Mouse (Mus musculus) lung, adult 2 months (tissue): ENCODE data around the gene Wdr11. TPM values are rescaled to one million over a fixed set of nuclear protein-coding genes. Genes with fewer than 3 reads are reported as not detected.
A peak's percentile ranks its signal among the peaks of the same experiment; 100 is the strongest.

Experiments
- DNase-seq: peaks from one replicate; pipeline ENCODE4 v3.0.0; 2022
- H3K4me1 ChIP-seq: fragments of 200-500 bp; 2 replicates; pipeline ENCODE4 v1.6.1; 2011; ENCODE audit warnings: low read length; ENCODE audit not compliant: control insufficient read depth, insufficient read depth
- H3K4me3 ChIP-seq: fragments of 200-500 bp; replicated peaks from 2 replicates; pipeline ENCODE3; 2011; ENCODE audit warnings: low read depth, mild to moderate bottlenecking, control low read depth, low read length; ENCODE audit errors: extremely low read depth
- CTCF ChIP-seq: fragments of 200-500 bp; IDR thresholded peaks from 2 replicates; pipeline ENCODE4 v1.5.1; 2011; ENCODE audit warnings: mild to moderate bottlenecking, low read length, control low read depth; ENCODE audit not compliant: insufficient read depth
- POLR2A ChIP-seq: fragments of 200-500 bp; IDR thresholded peaks from 2 replicates; pipeline ENCODE4 v1.6.1; 2011; ENCODE audit warnings: low read depth, mild to moderate bottlenecking, control low read depth, low read length, borderline replicate concordance; ENCODE audit errors: extremely low read depth
- WGBS: fragments of 180-500 bp; shearing (Covaris S2); methylation state at CpG from one replicate; pipeline ENCODE4 v1.1.7; 2018; 5-methylcytosine and 5-hydroxymethylcytosine counted together
- polyA plus RNA-seq: library from polyadenylated mRNA; depleted of rRNA; stranded (reverse); fragments of >200 nt; gene quantifications from 2 replicates; pipeline ENCODE4 v1.2.3, GENCODE M21; 2012

The Wdr11 gene
- polyA plus RNA-seq, 1 experiment: 28.1 TPM

GRCm38 (mm10) chr7:129678431-129678830 lies 86.8 kb downstream of the Wdr11 start:
- no peak for TF ChIP-seq CTCF
- TF ChIP-seq POLR2A: no peak
- WGBS: 46% methylated on average over 8 of the region's 8 CpGs
- DNase-seq: no peak

GRCm38 (mm10) chr7:129678972-129679371 lies 87.3 kb downstream of the Wdr11 start:
- Histone ChIP-seq H3K4me3 (no peak overlapping the region), H3K4me1 (0 out of 2 replicates have a peak, but pooled peaks cover 2% of the 10 kb centered on the region)
- TF ChIP-seq CTCF: no peak
- TF ChIP-seq POLR2A: no peak
- DNase-seq: no peak
- WGBS: 62% methylated on average over 8 of the region's 8 CpGs

More at GRCm38 (mm10) chr7:129678431-129678830, 86.8 kb downstream of the Wdr11 start:
- 0 out of 2 replicates have a peak, but pooled peaks cover 2% of the 10 kb centered on the region for H3K4me1 ChIP-seq
- no peak overlapping the region for H3K4me3 ChIP-seq

GRCm38 (mm10) chr7:129680534-129681210 lies 89.0 kb downstream of the Wdr11 start:
- H3K4me1 ChIP-seq: 0 out of 2 replicates have a peak, but pooled peaks cover 2% of the 10 kb centered on the region
- no peak overlapping the region for H3K4me3 ChIP-seq
- TF ChIP-seq POLR2A (no peak), CTCF (peak; percentile 44; the same call in 1 of the 2 replicates)
- no peak for DNase-seq
- 43% methylated on average over 10 of the region's 10 CpGs for WGBS

GRCm38 (mm10) chr7:129682525-129682924 lies 90.9 kb downstream of the Wdr11 start:
- no peak for TF ChIP-seq CTCF
- no peak for TF ChIP-seq POLR2A
- 41% methylated on average over 3 of the region's 3 CpGs for WGBS
- peak; percentile 18 for DNase-seq
- 0 out of 2 replicates have a peak, but pooled peaks cover 2% of the 10 kb centered on the region for H3K4me1 ChIP-seq
- H3K4me3 ChIP-seq: no peak overlapping the region

GRCm38 (mm10) chr7:129685326-129685725 lies 93.7 kb downstream of the Wdr11 start:
- no peaks in the 10 kb centered on the region for H3K4me1 ChIP-seq
- WGBS: 78% methylated on average over 5 of the region's 5 CpGs
- H3K4me3 ChIP-seq: no peak overlapping the region
- TF ChIP-seq POLR2A: no peak
- TF ChIP-seq CTCF: no peak
- DNase-seq: peak; percentile 5
